Mouse (Mus musculus) heart, postnatal 0 days (tissue): ENCODE data around the gene Gm42957. TPM values are rescaled to one million over a fixed set of nuclear protein-coding genes. Genes with fewer than 3 reads are reported as not detected.
"Not testable (repeated sequence)": the region's sequence is repeated elsewhere in the genome, so short reads cannot be mapped to it uniquely, and the experiment has no call there.

Source experiments
- ATAC-seq: fragments of 200-750 bp; cut with Nextera tagmentation; 2 replicates; pipeline ENCODE4 v1.8.0; 2017; ENCODE audit warnings: low read depth, moderate number of reproducible peaks, moderate library complexity; ENCODE audit not compliant: insufficient read depth
- DNase-seq: peaks from one replicate; pipeline ENCODE4 v3.0.0-alpha.2; 2016; ENCODE audit warnings: low spot score
- H3K27ac ChIP-seq: fragments of 300-500 bp; sonication (generic); 2 replicates; pipeline ENCODE4 v1.5.1; 2014; ENCODE audit warnings: low read depth, mild to moderate bottlenecking
- H3K27me3 ChIP-seq: fragments of 300-500 bp; sonication (generic); 2 replicates; pipeline ENCODE4 v1.6.1; 2014; ENCODE audit warnings: low read length, mixed read lengths; ENCODE audit not compliant: control insufficient read depth, insufficient read depth
- H3K36me3 ChIP-seq: fragments of 300-500 bp; sonication (generic); replicated peaks from 2 replicates; pipeline ENCODE4 v1.6.1; 2014; ENCODE audit warnings: low read length, mixed read lengths; ENCODE audit not compliant: control insufficient read depth, insufficient read depth
- H3K4me1 ChIP-seq: fragments of 300-500 bp; sonication (generic); 2 replicates; pipeline ENCODE4 v1.6.1; 2014; ENCODE audit warnings: antibody characterized with exemption; ENCODE audit not compliant: control insufficient read depth, insufficient read depth
- H3K4me2 ChIP-seq: fragments of 300-500 bp; sonication (generic); 2 replicates; pipeline ENCODE4 v1.6.1; 2014; ENCODE audit warnings: low read depth, mild to moderate bottlenecking, low read length, moderate library complexity
- H3K4me3 ChIP-seq: fragments of 300-500 bp; sonication (generic); 2 replicates; pipeline ENCODE4 v1.5.1; 2014; ENCODE audit warnings: low read depth, low read length
- H3K9ac ChIP-seq: fragments of 300-500 bp; sonication (generic); replicated peaks from 2 replicates; pipeline ENCODE4 v1.6.1; 2014; ENCODE audit warnings: low read depth, low read length, mixed read lengths
- H3K9me3 ChIP-seq: fragments of 300-500 bp; sonication (generic); replicated peaks from 2 replicates; pipeline ENCODE4 v1.6.1; 2016; ENCODE audit warnings: low read length; ENCODE audit not compliant: control insufficient read depth
- CTCF ChIP-seq: IDR thresholded peaks from 2 replicates; pipeline ENCODE4 v1.5.1; 2016; ENCODE audit warnings: antibody characterized with exemption, control low read depth, low read depth
- EP300 ChIP-seq: IDR thresholded peaks from 2 replicates; pipeline ENCODE4 v1.6.1; 2016; ENCODE audit warnings: antibody characterized with exemption, low read depth
- WGBS: fragments of 180-500 bp; shearing (Covaris S2); extraction: QIAGEN DNeasy Blood & Tissue Kit; methylation state at CpG from one replicate; pipeline ENCODE4 v1.1.7; 2014; 5-methylcytosine and 5-hydroxymethylcytosine counted together
- polyA plus RNA-seq: library from polyadenylated mRNA; unstranded; fragments of >200 nt; fragmentation: Nextera tagmentation; extraction: Ambion mirVana; gene quantifications from 2 replicates; pipeline ENCODE4 v1.2.1, GENCODE M21; 2015
- total RNA-seq: library from RNA; depleted of rRNA; stranded (reverse); fragments of >200 nt; gene quantifications from 2 replicates; pipeline ENCODE4 v1.2.3, GENCODE M21; 2014; ENCODE audit warnings: low replicate concordance

Gm42957 gene
- total and polyA plus RNA-seq, 2 experiments from 2014 or later, result not detected

DNA sequence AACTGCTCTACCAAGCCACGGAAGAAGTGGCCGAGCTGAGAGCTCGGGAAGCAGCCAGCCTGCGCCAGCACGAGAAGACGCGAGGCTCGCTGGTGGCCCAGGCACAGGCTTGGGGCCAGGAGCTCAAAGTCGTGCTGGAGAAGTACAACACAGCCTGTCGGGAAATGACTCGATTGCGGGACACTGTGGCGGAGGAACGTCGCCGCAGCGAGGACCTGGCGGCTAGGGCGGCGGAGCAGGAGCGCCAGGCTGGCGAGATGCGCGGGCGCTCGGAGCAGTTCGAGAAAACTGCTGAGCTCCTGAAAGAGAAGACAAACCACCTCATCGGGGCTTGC, 49.5 kb downstream of the Gm42957 start:
- no peak for ATAC-seq
- Histone ChIP-seq H3K36me3 (no peaks in the 10 kb centered on the region), H3K4me2 (peak overlapping the region; percentile 48), H3K4me3 (peak overlapping the region; percentile 21), H3K27ac (no peak overlapping the region), H3K9me3 (no peaks in the 10 kb centered on the region), H3K4me1 (no peaks in the 10 kb centered on the region), H3K27me3 (peaks cover 31% of the 10 kb centered on the region), H3K9ac (0 out of 2 replicates have a peak overlapping the region, but pooled peaks have one; percentile 6)
- TF ChIP-seq EP300 (no peak), CTCF (no peak)
- WGBS, result 13% methylated on average over 28 of the region's 28 CpGs
- DNase-seq, result no peak

DNA sequence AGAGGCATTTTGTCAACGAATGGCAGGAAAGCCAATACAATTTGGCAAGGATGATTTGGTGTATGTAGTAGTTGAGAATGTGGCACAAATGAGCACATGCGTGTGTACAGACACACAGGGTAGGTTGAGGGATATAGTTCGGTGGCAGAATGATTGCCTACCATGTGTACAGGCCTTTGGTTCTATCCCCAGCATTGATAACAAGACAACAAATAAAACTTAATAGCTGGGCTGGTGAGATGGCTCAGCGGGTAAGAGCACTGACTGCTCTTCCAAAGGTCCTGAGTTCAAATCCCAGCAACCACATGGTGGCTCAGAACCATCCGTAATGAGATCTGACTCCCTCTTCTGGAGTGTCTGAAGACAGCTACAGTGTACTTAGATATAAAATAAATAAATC, 50.8 kb downstream of the Gm42957 start:
- not testable (repeated sequence) for H3K9me3 ChIP-seq, H3K4me2 ChIP-seq, H3K4me3 ChIP-seq, ATAC-seq, H3K36me3 ChIP-seq, H3K4me1 ChIP-seq, DNase-seq, H3K27ac ChIP-seq, H3K9ac ChIP-seq
- whole genome bisulfite sequencing, result 87% methylated on average over 5 of the region's 5 CpGs
- H3K27me3 ChIP-seq, result peaks cover 27% of the 10 kb centered on the region; the same call in 1 of the 2 replicates

DNA sequence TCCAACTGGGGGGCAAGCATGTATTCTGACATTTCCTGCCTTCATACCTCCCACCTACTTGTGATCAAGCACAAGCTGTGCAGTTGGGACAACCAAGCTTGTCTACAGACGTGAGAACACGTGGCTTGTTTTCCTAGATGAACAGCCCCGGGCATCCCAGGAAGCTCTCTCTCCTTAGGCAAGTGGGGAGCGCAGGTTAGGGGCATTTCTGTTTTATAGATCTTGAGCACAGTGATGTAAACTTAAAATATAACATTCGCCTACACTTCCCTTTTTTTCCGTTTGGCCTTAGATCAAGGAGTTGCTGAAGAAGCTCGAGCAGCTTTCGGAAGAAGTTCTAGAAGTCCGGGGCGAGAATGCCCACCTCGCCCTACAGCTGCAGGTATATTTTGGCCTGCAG, 53.6 kb downstream of the Gm42957 start:
- Histone ChIP-seq H3K27me3 (peaks cover 19% of the 10 kb centered on the region; the same call in 1 of the 2 replicates), H3K4me2 (no peak overlapping the region), H3K27ac (no peak overlapping the region), H3K36me3 (no peaks in the 10 kb centered on the region), H3K4me1 (no peaks in the 10 kb centered on the region), H3K9me3 (no peaks in the 10 kb centered on the region), H3K4me3 (no peak overlapping the region), H3K9ac (no peak overlapping the region)
- ATAC-seq (no peak), DNase-seq (no peak)
- 70% methylated on average over 11 of the region's 11 CpGs for WGBS
- TF ChIP-seq CTCF, result no peak

DNA sequence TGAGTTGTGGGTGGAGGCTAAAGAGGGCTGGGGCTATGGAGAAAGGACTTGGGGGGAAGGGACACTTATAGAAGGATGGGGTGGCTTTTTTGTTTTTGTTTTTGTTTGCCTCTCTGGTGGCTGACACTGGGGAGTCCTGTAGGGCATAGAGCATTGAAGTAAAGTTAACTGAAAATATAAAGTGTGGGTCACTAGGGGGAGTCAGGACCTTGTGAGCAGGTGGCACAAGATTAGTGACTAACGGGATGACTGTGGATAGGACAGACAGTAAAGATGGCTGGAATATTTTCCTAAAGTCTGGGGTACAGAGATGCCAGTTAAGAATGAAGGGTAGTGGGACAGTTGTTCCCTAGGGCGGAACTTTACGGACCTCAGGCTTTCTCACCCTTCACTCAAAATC, 55.0 kb downstream of the Gm42957 start:
- Histone ChIP-seq H3K9ac (no peak overlapping the region), H3K4me3 (no peak overlapping the region), H3K9me3 (no peaks in the 10 kb centered on the region), H3K27me3 (peaks cover 7% of the 10 kb centered on the region; the same call in 1 of the 2 replicates), H3K36me3 (no peaks in the 10 kb centered on the region), H3K4me2 (no peak overlapping the region), H3K4me1 (no peaks in the 10 kb centered on the region), H3K27ac (no peak overlapping the region)
- TF ChIP-seq EP300 (no peak), CTCF (peak; percentile 41)
- WGBS, result 57% methylated on average over 3 of the region's 3 CpGs
- no peak for DNase-seq
- no peak for ATAC-seq

DNA sequence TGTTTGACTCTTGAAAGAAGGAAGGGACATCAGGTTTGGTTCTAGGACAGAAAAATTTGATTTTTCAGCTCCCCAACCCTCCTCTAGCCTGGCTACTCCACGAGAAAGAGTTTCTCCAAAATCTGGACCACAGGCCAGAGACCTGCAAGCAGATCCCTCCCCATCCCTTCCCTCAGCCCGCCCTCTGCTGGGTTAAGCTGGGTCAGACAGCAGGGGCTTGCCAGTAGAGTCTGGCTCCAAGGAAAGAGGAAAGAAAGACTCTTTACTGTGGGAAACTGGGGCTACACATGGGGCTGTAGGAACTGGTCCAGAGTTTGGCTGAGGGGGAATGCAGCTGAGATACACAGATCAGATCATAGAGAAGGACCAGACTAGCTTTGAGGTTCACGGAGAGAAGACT, 57.2 kb downstream of the Gm42957 start:
- TF ChIP-seq CTCF (peak; percentile 48), EP300 (no peak)
- peak; percentile 38 for DNase-seq
- H3K9me3 ChIP-seq, result no peaks in the 10 kb centered on the region
- ATAC-seq, result no peak
- H3K27me3 ChIP-seq, result no peaks in the 10 kb centered on the region
- H3K27ac ChIP-seq, result no peak overlapping the region
- no peak overlapping the region for H3K9ac ChIP-seq
- WGBS, result 22% methylated on average over 3 of the region's 3 CpGs
- H3K36me3 ChIP-seq, result no peaks in the 10 kb centered on the region
- H3K4me3 ChIP-seq, result no peak overlapping the region
- no peaks in the 10 kb centered on the region; the same call in 1 of the 2 replicates for H3K4me1 ChIP-seq
- no peak overlapping the region for H3K4me2 ChIP-seq

DNA sequence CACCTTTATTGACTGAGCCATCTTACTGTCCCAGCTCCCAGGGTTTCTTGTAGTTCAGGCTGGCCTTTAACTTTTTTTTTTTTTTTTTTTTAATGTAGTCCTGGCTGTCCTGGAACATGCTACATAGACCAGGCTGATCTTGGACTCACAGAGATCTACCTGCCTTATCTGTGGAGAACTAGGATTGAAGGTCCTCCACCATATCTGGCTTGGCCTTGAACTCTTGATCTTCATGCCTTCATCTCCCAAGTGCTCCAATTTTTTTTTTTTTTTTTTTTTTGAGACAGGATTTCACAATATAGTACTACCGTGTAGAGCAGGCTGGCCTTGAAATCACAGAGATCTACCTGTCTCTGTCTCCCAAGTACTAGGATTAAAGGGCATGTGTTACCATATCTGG, 58.3 kb downstream of the Gm42957 start:
- Histone ChIP-seq H3K27me3 (no peaks in the 10 kb centered on the region), H3K4me1 (no peaks in the 10 kb centered on the region; the same call in 1 of the 2 replicates), H3K4me3 (no peak overlapping the region), H3K9ac (no peak overlapping the region), H3K9me3 (no peaks in the 10 kb centered on the region), H3K36me3 (no peaks in the 10 kb centered on the region), H3K27ac (no peak overlapping the region), H3K4me2 (no peak overlapping the region)
- WGBS, result 91% methylated on average over 1 of the region's 1 CpGs
- ATAC-seq (no peak), DNase-seq (no peak)
- no peak for TF ChIP-seq CTCF
- TF ChIP-seq EP300, result no peak
